Mouse (Mus musculus) gastrocnemius, adult 18-20 months (tissue): ENCODE measurements around the gene Lce3b. TPM values are rescaled to one million over a fixed set of nuclear protein-coding genes. Genes with fewer than 3 reads are reported as not detected.

Source experiments
- DNase-seq: peaks from one replicate; pipeline ENCODE4 v3.0.0; 2021; ENCODE audit warnings: low spot score
- long read RNA-seq, 2 experiments: library from polyadenylated mRNA; stranded (forward); transcript quantifications; one replicate each; pipeline ENCODE4 v2.0.0; 2021
- total RNA-seq, 2 experiments: library from RNA; stranded (reverse); gene quantifications; 2 replicates each; pipeline ENCODE4 v1.2.3; 2021

Gene Lce3b
- total RNA-seq, result not detected
- long read RNA-seq, experiment 1, result 0 reads
- long read RNA-seq, experiment 2, result 0 reads

DNA sequence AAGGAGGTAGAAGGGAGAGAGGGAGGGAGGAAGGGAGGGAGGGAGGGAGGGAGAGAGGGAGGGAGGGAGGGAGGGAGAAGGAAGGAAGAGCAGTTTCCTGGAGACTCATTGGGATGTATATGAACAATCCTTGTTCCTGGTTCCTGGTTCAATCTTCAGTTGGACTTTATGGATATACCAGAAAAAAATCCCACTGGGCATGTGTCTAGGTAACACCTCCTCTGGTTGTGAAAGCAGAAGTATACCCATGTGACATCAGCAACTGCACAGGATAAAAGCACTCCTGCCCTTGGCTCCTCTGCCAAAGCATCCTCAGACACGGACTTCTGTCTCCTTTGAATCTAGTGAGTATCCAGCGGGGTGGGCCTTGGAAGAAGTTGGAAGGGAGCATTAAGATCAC, at the start of gene Lce3b:
Gene Lce3b, plus strand, starts transcription at position 301 of the 400 bp plus-strand sequence.
- no peak for DNase-seq

DNA sequence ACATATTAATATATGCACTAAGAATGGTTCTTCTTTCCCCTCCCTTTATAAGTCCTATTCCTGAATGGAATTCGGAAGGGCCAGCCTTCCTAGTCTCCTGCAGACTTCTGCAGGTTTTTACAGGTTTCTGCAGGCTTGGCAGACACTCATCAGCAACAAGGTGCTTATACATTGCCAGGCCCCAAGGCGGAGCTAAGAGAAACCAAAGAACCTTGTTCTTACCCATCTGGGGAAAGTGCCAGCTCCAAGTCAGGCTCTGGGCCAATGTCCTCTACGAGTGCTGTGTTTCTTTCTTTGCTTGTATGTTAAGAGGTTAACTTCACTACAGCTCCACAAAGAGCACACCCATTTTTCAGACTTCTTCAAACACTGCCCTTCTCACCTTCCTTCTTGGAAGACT, 38.7 kb upstream of the Lce3b start:
- DNase-seq, result no peak

DNA sequence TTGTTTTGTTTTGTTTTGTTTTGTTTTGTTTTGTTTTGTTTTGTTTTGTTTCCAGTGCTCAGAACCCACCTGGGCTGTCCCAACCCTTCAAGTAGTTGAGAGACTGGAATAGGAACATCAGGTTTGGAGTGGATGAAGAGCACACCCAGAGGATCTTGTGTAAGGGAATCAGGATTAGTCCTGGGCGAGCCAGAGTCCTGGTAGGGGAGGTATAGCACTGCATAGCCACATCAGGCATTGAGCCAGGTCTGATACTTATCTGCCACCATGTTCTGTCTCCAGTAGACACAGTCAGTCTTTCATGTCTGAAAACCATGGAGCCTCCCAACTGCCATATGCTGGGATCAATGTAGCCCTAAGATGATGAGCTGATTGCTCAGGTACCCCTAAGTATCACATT, 38.3 kb upstream of the Lce3b start:
- DNase-seq, result no peak

GRCm38 (mm10) chr3:92902992-92903391, 29.8 kb upstream of the Lce3b start:
- DNase-seq, result no peak

- no peak for DNase-seq
These were observed 29.1 kb upstream of the Lce3b start for GRCm38 (mm10) chr3:92903640-92904039.

GRCm38 (mm10) chr3:92905182-92905581, 27.6 kb upstream of the Lce3b start:
- no peak for DNase-seq

DNA sequence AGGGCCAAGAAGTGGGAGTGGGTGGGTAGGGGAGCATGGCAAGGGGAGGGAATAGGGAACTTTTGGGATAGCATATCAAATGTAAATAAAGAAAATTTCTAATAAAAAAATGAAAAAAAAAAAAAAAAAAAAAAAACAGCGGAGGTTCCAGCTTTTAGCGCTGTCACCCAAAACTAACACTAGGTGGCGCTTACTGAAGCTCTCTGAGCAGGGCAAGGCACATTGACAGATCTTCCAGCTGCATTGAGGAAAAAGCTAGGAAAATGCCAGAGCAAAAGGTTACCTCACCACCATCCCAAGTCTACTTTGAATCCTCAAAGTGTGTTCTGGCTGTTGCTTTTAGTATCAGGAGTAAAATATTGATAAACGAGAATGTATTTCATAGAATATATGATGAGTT, 25.2 kb upstream of the Lce3b start:
- no peak for DNase-seq

GRCm38 (mm10) chr3:92920364-92920763, 12.4 kb upstream of the Lce3b start:
- peak; percentile 1 for DNase-seq

- no peak for DNase-seq
These were observed 6.6 kb upstream of the Lce3b start, which contains the start of gene Lce3a for GRCm38 (mm10) chr3:92926130-92926529. Gene Lce3a, minus strand, starts transcription at chr3:92926230.

DNA sequence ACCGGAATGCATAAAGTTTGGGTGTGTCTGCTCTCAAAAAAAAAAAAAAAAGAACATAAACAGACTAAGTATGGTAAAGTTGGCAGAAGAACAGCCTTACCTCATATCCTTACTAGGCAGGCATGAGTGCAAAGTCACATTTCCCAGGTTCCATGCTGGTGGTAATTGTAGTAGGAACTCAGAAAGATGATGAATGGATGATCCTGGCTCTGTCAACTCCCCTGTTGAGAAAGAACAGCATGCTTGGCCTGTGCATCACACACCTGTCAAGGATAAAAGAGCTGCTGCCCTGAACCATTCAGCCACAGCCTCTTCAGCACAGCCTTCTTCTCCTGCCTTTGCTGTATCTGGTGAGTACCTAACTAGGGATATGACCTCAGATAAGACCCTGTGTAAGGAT, 11.4 kb downstream of the Lce3b start, which contains the start of gene Lce3c:
Gene Lce3c, plus strand, starts transcription at position 301 of the 400 bp plus-strand sequence.
- no peak for DNase-seq

- no peak for DNase-seq
These were observed 24.3 kb downstream of the Lce3b start, which contains the start of gene Lce3d for GRCm38 (mm10) chr3:92957090-92957489. Gene Lce3d, plus strand, starts transcription at chr3:92957390.

DNA sequence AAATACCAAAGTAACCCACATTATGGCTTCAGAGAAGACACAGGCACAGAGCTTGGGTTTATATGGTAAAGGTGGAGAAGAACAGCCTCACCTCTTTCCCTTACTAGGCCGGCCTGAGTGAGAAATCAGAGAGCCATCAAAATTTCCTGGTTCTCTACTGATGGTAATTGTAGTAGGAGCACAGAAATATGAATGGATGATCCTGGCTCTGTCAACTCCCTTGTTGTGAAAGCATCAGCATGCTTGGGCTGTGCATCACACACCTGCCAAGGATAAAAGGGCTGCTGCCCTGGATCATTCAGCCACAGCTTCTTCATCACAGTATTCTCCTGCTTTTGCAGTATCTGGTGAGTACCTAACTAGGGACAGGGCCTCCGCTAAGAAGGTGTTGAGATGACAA, 34.0 kb downstream of the Lce3b start, which contains the start of gene Lce3e:
Gene Lce3e, plus strand, starts transcription at position 301 of the 400 bp plus-strand sequence.
- DNase-seq, result no peak

DNA sequence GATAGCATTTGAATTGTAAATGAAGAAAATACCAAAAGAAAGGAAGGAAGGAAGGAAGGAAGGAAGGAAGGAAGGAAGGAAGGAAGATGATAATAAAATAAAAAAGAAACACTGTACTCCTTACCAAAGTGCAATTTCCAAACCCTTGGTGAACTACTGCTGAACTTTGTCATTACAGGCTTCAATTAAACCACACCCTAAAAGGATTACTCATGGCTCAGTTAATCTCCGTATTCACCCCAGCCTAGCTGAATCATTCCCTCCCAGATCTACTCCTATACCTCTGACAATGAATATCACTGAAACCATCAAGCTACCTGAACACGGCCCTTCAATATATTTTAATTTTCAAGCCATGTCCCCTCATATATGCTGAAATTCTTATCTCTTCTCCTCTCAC, 45.7 kb downstream of the Lce3b start:
- DNase-seq, result no peak

Other genes starting within 250 kb of the Lce3b start
- gene Lce1d, start 245.8 kb upstream of the Lce3b start, total RNA-seq, result not detected
- gene Lce1e, start 223.9 kb upstream of the Lce3b start, total RNA-seq, result not detected
- not detected for gene Lce1f, start 212.6 kb upstream of the Lce3b start, total RNA-seq
- gene Gm38119, start 193.9 kb upstream of the Lce3b start, total RNA-seq, result not detected
- gene Lce1g, start 180.6 kb upstream of the Lce3b start, total RNA-seq, result not detected
- gene Lce1h, start 167.9 kb upstream of the Lce3b start, total RNA-seq, result not detected
- not detected for gene Lce1i, start 154.1 kb upstream of the Lce3b start, total RNA-seq
- gene Lce1j, start 142.5 kb upstream of the Lce3b start, total RNA-seq, result not detected
- not detected for gene Lce1k, start 125.1 kb upstream of the Lce3b start, total RNA-seq
- not detected for gene Kprp, start 105.7 kb upstream of the Lce3b start, total RNA-seq
- gene Lce1l, start 81.7 kb upstream of the Lce3b start, total RNA-seq, result not detected
- gene 2310050C09Rik, start 62.8 kb upstream of the Lce3b start, total RNA-seq, result not detected
- gene Lce3a, start 6.7 kb upstream of the Lce3b start, total RNA-seq, result not detected
- gene Lce3c, start 11.5 kb downstream of the Lce3b start, total RNA-seq, result not detected
- not detected for gene Lce3d, start 24.4 kb downstream of the Lce3b start, total RNA-seq
- gene Lce3e, start 34.1 kb downstream of the Lce3b start, total RNA-seq, result not detected
- gene Lce3f, start 59.2 kb downstream of the Lce3b start, total RNA-seq, result not detected
- gene Crct1, start 82.7 kb downstream of the Lce3b start, total RNA-seq, result not detected
- gene Lce1m, start 86.1 kb downstream of the Lce3b start, total RNA-seq, result not detected
- not detected for gene Gm4858, start 135.8 kb downstream of the Lce3b start, total RNA-seq
- not detected for gene Crnn, start 211.8 kb downstream of the Lce3b start, total RNA-seq